In genomic region chr7:131062541-131062940, GRCm38 (mm10) we compare ENCODE assay signal across 19 mouse cellular contexts. TPM values are rescaled to one million over a fixed set of nuclear protein-coding genes. Genes with fewer than 3 reads are reported as not detected.
DNase-seq lines count a peak whose midpoint lies in the region; ATAC-seq and TF ChIP-seq lines count a peak whose summit lies in the region.
"Had no signal": no experiment of that assay in that cellular context is flagged by ENCODE, and none has a peak within 500 bp of the region (broad histone marks: within the 10 kb centered on the region; RNA-seq: fewer than 3 reads in every experiment).

No protein-coding gene starts in this region.

- H3K9ac ChIP-seq in kidney, embryonic 15.5 days, result no peak overlapping the region
- H3K9ac ChIP-seq in stomach, postnatal 0 days (ENCODE audit: low read length), result no peak overlapping the region
- H3K9ac ChIP-seq: embryonic facial prominence, embryonic 13.5 days; forebrain, embryonic 15.5 days; liver, embryonic 15.5 days; midbrain, embryonic 12.5 days; neural tube, embryonic 13.5 days had no signal

- no peaks in the 10 kb centered on the region for H3K9me3 ChIP-seq in kidney, embryonic 15.5 days (replicated peaks)
- H3K9me3 ChIP-seq in stomach, postnatal 0 days (ENCODE audit: control insufficient read depth, low read length), result no peaks in the 10 kb centered on the region
- no peaks in the 10 kb centered on the region for H3K9me3 ChIP-seq in forebrain, embryonic 10.5 days
- H3K9me3 ChIP-seq: embryonic facial prominence, embryonic 13.5 days; forebrain, embryonic 15.5 days; liver, embryonic 15.5 days; midbrain, embryonic 12.5 days; neural tube, embryonic 13.5 days had no signal

- H3K4me2 ChIP-seq in kidney, embryonic 15.5 days, result no peak overlapping the region
- no peak overlapping the region for H3K4me2 ChIP-seq in stomach, postnatal 0 days (replicated peaks; ENCODE audit: low read depth)
- H3K4me2 ChIP-seq: embryonic facial prominence, embryonic 13.5 days; forebrain, embryonic 15.5 days; liver, embryonic 15.5 days; midbrain, embryonic 12.5 days; neural tube, embryonic 13.5 days had no signal

- no peaks in the 10 kb centered on the region for H3K27me3 ChIP-seq in kidney, embryonic 15.5 days
- no peaks in the 10 kb centered on the region for H3K27me3 ChIP-seq in stomach, postnatal 0 days (ENCODE audit: control insufficient read depth, insufficient read depth, low read length)
- no peaks in the 10 kb centered on the region for H3K27me3 ChIP-seq in forebrain, embryonic 10.5 days (ENCODE audit: poor library complexity, severe bottlenecking)
- H3K27me3 ChIP-seq: embryonic facial prominence, embryonic 13.5 days; forebrain, embryonic 15.5 days; liver, embryonic 15.5 days; midbrain, embryonic 12.5 days; neural tube, embryonic 13.5 days had no signal

- H3K4me1 ChIP-seq in kidney, embryonic 15.5 days, result no peaks in the 10 kb centered on the region
- no peaks in the 10 kb centered on the region for H3K4me1 ChIP-seq in stomach, postnatal 0 days (replicated peaks; ENCODE audit: control insufficient read depth, insufficient read depth)
- H3K4me1 ChIP-seq in forebrain, embryonic 10.5 days, result no peaks in the 10 kb centered on the region
- H3K4me1 ChIP-seq: embryonic facial prominence, embryonic 13.5 days; forebrain, embryonic 15.5 days; liver, embryonic 15.5 days; midbrain, embryonic 12.5 days; neural tube, embryonic 13.5 days had no signal

- TF ChIP-seq CTCF in stomach, postnatal 0 days (IDR thresholded peaks at IDR 0.05; ENCODE audit: low read depth), result peak; percentile 54

- no peak overlapping the region for H3K27ac ChIP-seq in kidney, embryonic 15.5 days
- H3K27ac ChIP-seq in stomach, postnatal 0 days (replicated peaks), result no peak overlapping the region
- no peak overlapping the region for H3K27ac ChIP-seq in forebrain, embryonic 10.5 days
- H3K27ac ChIP-seq: embryonic facial prominence, embryonic 13.5 days; forebrain, embryonic 15.5 days; liver, embryonic 15.5 days; midbrain, embryonic 12.5 days; neural tube, embryonic 13.5 days had no signal

- peak; percentile 22 to 66 for DNase-seq in adrenal gland, adult (ENCODE audit: inconsistent age in 2 of 2, low spot score in 1 of 2)
- DNase-seq in adrenal gland, postnatal 25 days, result no peak
- DNase-seq in kidney, adult 9 months, result peak; percentile 5
- DNase-seq in testis, postnatal 10 days (ENCODE audit: low spot score), result peak; percentile 47
- DNase-seq in testis, postnatal 14 days (ENCODE audit: low spot score), result no peak
- DNase-seq in stomach, postnatal 0 days (ENCODE audit: low spot score), result no peak
- no peak for DNase-seq in forebrain, embryonic 10.5 days (ENCODE audit: extremely low spot score, low spot score)
- DNase-seq: cerebellum, adult 9-11 months had no signal

- 84% methylated on average over 2 of the region's 2 CpGs for WGBS in kidney, embryonic 15.5 days
- WGBS in stomach, postnatal 0 days, result 83% methylated on average over 2 of the region's 2 CpGs
- whole genome bisulfite sequencing in forebrain, embryonic 10.5 days, result 90% methylated on average over 2 of the region's 2 CpGs

- ATAC-seq in kidney, embryonic 15.5 days (replicated peaks; ENCODE audit: low FRiP score), result no peak
- no peak for ATAC-seq in stomach, postnatal 0 days (ENCODE audit: low FRiP score, low TSS enrichment)
- ATAC-seq: forebrain, embryonic 15.5 days; inflammation-experienced regulatory T-cells, adult 6 months had no signal

- no peaks in the 10 kb centered on the region for H3K36me3 ChIP-seq in kidney, embryonic 15.5 days
- H3K36me3 ChIP-seq in stomach, postnatal 0 days (ENCODE audit: control insufficient read depth, insufficient read depth, low read length), result no peaks in the 10 kb centered on the region
- no peaks in the 10 kb centered on the region for H3K36me3 ChIP-seq in forebrain, embryonic 10.5 days (replicated peaks)
- H3K36me3 ChIP-seq: embryonic facial prominence, embryonic 13.5 days; forebrain, embryonic 15.5 days; liver, embryonic 15.5 days; midbrain, embryonic 12.5 days; neural tube, embryonic 13.5 days had no signal

- TF ChIP-seq EP300 in stomach, postnatal 0 days (optimal IDR thresholded peaks at IDR 0.05), result no peak

- no peak overlapping the region for H3K4me3 ChIP-seq in kidney, embryonic 15.5 days (replicated peaks)
- no peak overlapping the region for H3K4me3 ChIP-seq in stomach, postnatal 0 days (ENCODE audit: low read depth, low read length)
- H3K4me3 ChIP-seq in forebrain, embryonic 10.5 days, result no peak overlapping the region
- H3K4me3 ChIP-seq: embryonic facial prominence, embryonic 13.5 days; forebrain, embryonic 15.5 days; liver, embryonic 15.5 days; midbrain, embryonic 12.5 days; neural tube, embryonic 13.5 days had no signal

RNA-seq across cellular contexts. Expression of gene Dmbt1, which starts 30.7 kb away (rescaled TPM):
- total RNA-seq in adrenal gland, postnatal 25 days (2021), result not detected in 2 replicates
- 0.17 and 0.22 TPM in 2 replicates for polyA plus RNA-seq in kidney, embryonic 15.5 days (2015; fragmentation: Nextera tagmentation; extraction: Ambion mirVana)
- 167 and 174 TPM in 2 replicates for polyA plus RNA-seq in stomach, postnatal 0 days (2015; fragmentation: Nextera tagmentation; extraction: Ambion mirVana)
- not detected in 2 replicates for polyA plus RNA-seq in forebrain, embryonic 10.5 days (2016; fragmentation: Nextera tagmentation; extraction: Ambion mirVana)
- total RNA-seq: adrenal gland, postnatal 36 days; heart, postnatal 25 days; layer of hippocampus, adult 18-20 months; left cerebral cortex, postnatal 25 days had no signal
- polyA plus RNA-seq: embryonic facial prominence, embryonic 13.5 days; forebrain, embryonic 15.5 days; inflammation-experienced regulatory T-cells, adult 6 months; midbrain, embryonic 12.5 days; neural tube, embryonic 13.5 days had no signal

Comparison
In these comparisons a context has a peak if more than half of its experiments do, and no peak if none do; other contexts are left out.
1. DNase-seq: peak in adrenal gland, adult (2 of 2), kidney, adult 9 months (single experiment) and testis, postnatal 10 days (single experiment); none in adrenal gland, postnatal 25 days (single experiment), testis, postnatal 14 days (single experiment), stomach, postnatal 0 days (single experiment) and forebrain, embryonic 10.5 days (single experiment).
2. RNA of gene Dmbt1, which starts 30.7 kb away (polyA plus RNA-seq): 167 to 174 TPM in stomach, postnatal 0 days; 0.17 to 0.22 TPM in kidney, embryonic 15.5 days and not detected in forebrain, embryonic 10.5 days; every median in the first group is over 100 times any median in the second.